Mouse (Mus musculus) right cerebral cortex, postnatal 25 days (tissue): ENCODE data around the gene Hoxd9.

Experiments
- DNase-seq: peaks from one replicate; pipeline ENCODE4 v3.0.0; 2022

Hoxd9 gene

DNA sequence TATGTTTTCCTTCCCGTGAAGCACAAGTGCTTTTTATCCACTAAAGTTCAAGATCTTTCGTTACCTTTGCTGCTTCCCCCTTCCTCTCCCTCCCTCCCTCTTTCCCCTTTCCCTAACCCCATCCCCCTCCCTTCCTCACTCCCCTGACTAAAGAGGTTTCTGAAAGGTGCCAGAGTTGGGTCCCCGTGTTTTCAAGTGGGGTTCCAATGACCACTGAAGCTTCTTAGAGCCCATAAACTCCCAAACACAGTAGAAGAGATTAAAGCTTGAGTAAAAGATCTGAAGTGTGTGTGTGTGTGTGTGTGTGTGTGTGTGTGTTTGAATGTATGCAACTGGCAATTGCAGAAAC, 28.3 kb upstream of the Hoxd9 start:
- DNase-seq: no peak

DNA sequence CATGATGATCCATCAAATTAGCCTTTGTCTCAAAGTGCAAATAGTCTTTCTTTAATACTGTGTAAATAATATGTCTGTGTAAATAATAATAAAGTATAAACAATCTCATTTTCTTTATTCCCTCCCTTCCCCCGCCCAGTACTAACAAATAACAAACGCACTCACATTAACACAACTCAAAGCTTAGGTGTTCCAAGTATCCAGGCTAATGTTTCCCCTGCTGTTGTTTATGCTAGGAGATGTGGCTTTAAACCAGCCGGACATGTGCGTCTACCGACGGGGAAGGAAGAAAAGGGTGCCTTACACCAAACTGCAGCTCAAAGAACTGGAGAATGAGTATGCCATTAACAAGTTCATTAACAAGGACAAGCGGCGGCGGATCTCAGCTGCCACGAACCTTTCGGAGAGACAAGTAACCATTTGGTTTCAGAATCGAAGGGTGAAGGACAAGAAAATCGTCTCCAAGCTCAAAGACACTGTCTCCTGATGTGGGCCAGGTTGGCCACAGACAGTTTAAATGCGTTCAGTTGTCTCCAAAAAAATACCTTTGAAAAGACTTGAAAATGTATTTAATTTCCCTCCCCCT, 27.8 kb upstream of the Hoxd9 start:
- DNase-seq: no peak

DNA sequence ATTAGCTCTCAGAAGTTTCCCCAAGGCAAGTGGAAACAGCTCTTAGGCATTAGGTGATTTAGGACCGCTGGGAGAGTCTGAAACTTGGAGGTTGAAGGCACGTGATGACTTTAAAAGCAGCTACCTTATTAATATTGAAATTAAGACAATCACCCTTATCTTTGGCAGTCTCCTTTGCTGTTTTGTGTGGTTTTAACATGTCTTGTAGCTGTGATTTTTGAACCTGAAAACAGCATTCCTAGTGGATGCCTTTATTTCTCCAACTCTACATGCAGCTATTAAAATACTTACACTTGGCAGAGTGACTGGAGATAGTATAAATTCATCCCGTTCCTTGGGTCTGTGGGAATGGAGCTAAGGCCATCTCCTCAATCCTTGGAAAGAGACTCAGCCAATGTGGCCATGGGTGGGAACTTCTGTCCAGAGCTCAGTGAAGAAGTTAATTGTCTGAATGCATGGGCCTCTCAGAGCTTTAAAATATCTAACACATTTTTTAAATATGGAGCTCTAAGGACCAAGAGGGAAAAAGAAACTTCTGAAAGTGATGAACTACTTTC, 26.8 kb upstream of the Hoxd9 start:
- no peak for DNase-seq

DNA sequence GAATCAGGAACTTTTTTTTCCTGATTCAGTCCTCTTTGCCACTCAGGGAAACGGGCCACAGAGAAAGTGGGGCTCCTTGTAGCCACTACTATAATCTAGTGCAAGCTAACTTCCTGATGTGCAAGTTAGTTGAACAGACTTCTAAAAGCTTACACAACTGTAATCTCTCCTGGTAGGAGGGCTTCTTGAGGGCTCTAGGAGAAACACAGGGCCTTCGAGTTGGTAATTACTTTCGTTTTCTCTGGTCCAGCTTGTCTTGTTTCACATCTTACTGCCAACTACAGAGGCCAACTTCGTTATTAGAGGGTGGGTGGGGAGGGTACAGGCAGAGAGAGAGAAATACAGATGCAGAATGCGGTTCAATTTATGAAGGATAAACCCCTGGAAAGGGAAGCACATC, 25.7 kb upstream of the Hoxd9 start:
- no peak for DNase-seq

DNA sequence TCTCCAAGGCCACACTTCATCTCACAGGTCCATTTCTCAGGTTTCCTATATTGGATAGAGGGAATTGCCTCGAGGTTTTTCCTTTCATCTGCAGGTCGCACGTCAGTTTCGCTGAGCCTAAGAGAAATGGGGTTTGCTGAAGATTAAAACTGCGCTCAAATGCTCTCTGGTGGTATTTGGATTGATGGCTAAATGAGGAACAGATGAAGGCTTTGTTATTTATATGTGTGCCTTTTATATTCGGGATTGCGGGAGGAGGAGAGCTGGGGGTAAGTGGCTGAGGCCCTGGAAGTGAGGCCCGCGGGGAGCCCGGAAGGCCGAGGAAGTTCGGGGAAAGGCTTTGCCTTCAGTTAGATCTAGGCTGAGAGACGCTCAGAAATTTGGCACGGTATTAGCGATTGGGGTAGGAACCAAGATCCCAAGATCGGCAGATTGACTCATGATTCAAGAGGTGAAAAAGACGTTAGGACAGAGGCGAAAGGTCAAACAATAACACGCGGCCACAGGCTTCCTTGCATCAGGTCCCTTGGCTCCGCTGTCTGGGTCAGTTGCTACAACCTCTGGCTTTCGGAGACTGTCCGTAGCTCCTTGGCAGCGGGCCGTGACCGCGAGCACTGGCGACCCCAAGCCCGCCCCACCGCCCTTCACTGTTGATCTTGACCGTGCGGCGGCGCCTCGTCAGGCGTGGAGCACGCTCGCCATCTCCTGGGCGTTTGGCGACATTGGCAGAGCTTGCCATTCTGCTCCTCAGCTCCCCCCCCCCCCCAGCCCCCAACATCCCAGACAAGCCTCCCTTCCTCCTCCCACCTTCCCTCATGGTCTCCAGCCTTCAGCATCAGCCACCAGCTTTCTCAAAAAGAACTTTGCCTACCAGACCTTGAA, 24.8 kb upstream of the Hoxd9 start:
- no peak for DNase-seq

DNA sequence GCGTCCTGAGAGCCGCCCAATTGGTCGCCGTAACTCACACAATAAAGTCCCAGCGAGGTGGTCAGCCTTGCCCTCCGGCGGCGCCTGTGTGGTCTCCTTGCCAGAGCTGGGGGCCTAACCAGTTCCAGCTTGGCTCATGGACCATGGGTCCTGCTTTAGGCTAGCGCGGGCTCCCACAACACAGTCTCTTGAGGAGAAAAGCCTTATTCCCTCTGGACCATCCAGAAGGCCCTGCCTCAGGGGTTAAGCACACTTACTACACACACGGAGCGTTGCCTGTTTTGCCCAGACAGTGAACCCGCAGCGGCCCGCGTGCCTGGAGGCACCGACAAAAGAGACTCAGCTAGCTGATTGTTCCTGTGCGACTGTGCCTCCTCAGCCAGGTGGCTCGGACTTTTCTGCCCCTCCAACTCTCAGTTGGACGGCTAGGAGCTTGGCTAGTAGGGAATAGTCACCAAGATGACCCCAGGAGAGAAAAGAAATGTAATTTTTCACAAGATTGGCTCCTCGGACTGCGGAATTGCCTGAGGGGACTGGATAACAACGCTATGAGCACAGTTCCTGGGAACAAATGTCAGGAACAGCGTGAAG, 23.6 kb upstream of the Hoxd9 start:
- DNase-seq: no peak

DNA sequence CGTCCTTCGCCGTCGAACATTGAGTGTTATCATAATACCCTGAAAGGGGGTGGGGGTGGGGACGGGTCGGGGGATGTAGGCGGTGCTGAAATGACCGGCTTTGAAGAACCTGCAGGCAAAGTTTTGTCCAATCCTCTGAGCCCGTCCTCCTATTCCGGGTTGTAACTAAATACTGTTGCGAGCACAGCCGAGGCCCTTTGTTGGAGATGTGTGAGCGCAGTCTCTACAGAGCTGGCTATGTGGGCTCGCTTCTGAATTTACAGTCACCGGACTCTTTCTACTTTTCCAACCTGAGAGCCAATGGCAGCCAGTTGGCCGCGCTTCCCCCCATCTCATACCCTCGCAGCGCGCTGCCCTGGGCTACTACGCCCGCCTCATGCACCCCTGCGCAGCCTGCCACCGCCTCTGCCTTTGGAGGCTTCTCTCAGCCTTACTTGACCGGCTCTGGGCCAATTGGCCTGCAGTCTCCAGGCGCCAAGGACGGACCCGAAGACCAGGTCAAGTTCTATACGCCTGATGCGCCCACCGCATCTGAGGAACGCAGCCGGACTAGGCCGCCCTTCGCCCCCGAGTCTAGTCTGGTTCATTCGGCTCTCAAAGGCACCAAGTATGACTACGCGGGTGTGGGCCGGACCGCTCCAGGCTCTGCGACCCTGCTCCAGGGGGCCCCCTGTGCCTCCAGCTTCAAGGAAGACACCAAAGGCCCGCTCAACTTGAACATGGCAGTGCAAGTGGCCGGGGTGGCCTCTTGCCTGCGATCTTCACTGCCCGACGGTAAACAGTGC, 22.5 kb upstream of the Hoxd9 start, which contains the start of gene Hoxd12:
Gene Hoxd12 (plus strand): TSS at position 133 of the 785 bp plus-strand sequence.
- no peak for DNase-seq

DNA sequence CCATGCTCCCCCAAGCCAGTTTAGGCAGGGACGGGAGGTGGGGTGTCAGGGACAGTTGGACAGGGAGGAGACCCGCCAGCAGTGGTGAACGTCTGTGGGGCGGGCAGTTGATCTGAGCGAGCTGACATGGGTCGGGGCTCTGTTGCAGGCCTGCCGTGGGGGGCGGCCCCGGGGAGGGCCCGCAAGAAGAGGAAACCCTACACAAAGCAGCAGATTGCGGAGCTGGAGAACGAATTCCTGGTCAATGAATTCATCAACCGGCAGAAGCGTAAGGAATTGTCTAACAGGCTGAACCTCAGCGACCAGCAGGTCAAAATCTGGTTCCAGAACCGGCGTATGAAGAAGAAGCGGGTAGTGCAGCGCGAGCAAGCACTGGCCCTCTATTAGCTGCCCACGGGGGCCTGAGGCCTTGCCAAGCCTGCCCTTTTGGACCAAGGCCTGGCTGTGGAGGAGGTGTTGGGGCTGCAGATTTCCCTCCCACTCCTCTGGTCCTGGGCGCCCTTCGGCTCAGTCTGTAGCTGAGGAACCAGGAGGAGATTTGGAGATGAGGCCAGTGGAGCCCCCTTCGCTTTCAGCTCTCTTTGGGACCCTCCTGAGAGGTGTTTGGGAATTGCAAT, 21.8 kb upstream of the Hoxd9 start:
- no peak for DNase-seq

DNA sequence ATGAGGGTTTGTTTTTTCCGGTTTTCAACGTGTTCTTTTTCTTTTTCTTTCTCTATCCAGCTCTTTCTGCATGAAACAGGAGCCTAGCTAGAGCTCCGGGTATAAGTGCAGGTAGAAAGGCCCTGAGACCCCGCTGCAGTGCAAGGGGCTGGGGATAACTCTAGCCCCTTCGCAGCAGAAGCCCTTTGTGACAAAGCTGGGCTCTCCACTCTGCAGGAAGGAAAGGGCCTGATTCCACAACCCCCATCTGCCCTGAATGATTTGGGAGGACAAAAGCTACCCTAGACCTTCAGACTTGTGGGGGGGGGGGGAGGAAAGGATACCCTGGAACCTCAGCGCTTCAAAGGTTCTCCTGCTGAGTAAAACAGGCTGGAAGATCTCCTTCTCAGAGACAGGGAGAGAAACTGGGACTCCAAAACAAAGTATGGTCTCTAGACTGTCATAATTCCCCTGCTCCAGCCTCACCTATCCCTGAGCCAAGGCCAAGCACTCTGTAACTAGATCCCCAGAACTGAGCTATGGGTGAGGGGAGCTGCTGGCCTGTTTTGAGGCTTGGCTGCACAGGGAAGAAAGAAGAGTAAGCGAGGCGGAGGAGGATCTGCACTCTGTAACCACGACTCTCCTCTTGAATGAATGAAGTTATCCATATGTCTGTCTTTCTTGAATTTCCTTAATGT, 21.0 kb upstream of the Hoxd9 start:
- no peak for DNase-seq

DNA sequence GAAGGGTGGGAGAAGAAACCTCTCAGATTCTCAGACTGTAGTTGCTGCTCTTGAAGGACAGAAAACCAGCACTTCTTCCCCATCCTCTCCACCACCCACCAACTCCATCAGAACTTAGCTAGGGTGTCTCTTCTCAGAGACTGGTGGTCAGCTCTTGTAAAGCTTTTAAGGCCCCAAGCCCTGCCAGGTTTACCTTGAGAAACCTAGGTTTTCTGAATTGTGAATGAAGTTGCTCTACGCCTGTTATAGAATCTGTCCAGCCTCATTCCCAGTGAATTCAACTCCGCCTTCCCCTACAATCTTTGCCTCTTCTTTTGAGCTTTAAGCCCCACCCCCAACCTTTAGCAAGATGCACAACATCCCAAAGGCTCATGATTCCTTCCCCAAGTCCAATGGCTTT, 20.4 kb upstream of the Hoxd9 start:
- no peak for DNase-seq

DNA sequence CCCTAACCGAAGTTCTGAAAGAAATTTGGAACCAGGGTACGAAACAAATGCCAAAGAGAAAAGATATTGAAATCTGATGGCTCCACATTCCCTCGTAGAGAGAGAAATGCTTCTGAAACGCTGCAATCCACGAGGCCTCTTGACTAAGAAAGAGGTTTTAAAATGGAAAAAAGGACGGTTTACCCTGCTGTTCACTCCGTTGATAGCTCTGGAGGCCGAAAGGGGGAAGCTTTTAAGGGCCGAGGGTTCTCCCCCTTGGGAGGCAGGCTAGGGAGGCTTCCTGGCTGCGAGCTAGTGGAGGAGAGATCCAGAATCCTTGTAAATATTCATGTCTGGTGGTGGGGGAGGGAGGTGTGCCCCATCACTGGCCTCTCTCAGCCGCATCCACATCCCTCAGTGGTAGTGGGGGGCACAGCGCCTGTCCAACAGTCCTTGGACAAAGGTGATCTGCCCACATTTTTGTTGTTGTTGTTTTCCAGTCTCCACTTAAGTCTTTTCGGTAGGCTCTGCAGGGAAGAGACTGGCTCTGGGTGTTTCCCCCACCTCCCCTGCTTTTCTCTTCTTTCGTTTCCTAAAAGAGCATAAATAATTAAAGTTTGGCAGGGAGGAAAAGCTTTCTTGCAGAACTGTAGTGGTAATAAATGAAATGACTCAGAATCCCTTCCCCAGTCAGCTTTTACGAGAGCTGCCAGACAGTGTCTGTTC, 18.5 kb upstream of the Hoxd9 start, which contains the start of gene Hoxd11:
Gene Hoxd11 (plus strand): TSS at position 667 of the 705 bp plus-strand sequence.
- DNase-seq: no peak

DNA sequence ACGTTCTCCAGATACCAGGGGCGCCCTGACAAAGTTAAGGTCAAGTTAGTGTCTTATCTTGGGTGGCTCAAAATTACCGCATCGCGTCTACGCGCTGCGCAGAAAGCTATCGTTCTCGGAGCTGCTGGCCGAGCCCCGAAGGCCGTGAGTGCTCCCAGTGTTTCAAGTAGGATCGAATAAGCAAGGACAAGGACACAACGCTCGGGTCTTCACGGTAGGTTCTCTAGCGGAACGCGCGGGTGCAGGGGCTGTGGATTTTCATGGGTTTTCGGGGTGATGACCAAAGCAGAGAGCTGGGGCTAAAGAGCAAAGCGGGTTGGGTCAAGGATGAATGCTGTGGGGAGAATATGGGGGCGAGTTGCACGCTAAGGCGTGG, 17.9 kb upstream of the Hoxd9 start:
- DNase-seq: no peak

DNA sequence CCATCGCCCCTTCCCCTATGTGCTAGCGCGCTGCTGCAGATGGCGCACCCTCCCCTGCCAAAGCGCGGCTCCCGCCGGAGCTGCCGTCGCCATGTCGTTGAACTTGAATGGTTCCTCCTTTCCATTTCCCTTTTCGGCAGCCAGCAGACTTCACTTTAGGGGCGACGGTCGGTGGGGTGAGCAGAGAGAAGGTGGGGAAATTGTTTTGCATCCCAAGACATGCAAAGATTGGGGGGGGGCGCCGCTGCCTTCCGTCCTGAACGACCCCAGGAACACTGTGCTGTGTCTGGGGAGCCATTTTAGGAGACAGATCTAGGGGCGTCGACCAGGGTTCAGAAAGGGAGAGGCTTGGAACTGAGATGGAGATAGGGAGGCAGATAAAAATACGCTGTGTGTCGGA, 17.5 kb upstream of the Hoxd9 start:
- DNase-seq: no peak

DNA sequence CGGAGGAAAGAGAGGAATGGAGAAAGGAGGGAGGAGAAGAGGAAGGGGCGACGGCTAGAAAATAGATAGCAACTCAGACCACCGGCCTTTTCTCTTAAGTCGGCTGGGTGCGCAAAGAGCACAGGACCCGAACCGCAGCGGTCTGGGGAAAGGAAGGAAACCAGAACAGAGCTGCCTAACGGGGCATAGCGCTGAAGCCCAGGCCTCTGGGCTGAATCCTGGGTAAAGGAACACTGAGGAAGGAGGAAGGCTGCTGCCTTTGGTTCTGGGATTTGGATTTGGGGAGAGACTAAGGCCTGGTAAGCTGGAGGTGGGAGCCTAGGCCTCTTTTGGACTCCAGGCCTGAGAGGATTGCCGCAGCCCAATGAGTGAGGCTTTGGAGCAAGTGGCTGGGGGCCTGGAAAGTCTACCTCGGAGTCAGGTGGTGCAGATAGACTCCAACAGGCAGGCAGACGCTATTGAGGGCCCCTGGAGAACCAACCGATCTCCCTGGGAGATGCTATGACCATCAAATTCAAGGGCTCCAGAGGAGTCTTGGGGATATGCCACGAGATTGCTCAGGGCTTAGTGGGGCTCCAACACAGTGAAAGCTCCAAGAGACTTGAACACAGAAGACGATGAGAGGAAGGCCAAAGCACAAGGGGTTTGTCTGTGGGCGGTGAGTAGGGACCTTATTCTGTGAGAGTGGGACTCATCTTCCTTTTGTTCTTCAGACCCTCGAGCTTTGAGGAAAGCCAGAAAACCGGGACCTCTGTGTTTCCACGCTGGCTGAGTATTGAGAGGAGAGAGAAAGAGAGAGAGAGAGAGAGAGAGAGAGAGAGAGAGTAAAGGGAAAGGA, 16.7 kb upstream of the Hoxd9 start:
- DNase-seq: no peak

DNA sequence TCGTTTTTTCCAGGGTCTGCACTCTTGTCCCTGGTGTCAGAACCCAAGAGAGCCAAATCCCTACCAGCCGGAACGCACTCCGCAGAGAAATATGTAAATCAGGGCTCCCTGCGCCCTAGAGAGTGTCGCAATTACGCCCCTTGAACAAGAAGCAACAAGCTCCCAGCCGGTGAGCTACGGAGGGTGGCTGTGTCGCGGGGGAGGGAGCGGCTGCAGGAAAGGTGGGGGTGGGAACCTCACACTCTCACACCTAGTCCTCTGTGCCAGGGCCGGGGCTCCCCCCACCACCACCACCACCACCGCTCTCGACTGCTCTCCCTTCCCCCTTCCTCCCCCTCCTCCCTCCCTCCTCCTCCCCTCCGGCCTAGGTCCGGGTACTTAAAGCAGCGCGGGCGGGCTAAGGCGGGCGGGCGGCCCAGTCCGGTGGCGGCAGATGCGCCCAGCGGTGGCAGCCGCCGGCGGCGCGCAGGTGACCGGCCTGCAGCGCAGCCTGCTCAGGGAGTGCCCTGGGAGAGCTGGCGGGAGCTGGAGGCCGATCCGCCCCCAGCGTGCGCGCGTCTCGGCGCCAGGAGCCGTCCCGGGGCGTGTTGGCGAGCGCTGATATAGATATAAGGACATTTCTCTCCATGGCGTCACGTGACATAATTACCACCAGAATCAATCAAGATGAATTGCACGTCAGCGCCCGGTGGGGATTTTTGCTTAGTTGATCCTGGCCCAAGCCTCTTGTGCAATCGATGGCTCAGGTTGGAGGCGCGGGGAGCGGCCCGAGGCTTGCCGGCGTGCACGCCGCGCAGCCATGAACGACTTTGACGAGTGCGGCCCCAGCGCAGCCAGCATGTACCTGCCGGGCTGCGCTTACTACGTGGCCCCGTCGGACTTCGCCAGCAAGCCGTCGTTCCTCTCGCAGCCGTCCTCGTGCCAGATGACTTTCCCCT, 15.7 kb upstream of the Hoxd9 start:
- no peak for DNase-seq

DNA sequence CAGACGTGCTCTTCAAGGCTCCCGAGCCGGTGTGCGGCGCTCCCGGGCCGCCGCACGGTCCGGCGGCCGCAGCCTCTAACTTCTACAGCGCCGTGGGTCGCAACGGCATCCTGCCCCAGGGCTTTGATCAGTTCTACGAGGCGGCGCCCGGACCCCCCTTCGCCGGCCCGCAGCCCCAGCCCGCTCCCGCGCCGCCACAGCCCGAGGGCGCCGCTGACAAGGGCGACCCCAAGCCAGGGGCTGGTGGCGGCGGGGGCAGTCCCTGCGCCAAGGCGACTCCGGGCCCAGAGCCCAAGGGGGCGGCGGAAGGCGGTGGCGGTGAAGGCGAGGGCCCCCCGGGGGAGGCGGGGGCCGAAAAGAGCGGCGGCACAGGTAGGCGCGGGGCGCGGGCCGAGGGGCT, 14.7 kb upstream of the Hoxd9 start:
- no peak for DNase-seq

DNA sequence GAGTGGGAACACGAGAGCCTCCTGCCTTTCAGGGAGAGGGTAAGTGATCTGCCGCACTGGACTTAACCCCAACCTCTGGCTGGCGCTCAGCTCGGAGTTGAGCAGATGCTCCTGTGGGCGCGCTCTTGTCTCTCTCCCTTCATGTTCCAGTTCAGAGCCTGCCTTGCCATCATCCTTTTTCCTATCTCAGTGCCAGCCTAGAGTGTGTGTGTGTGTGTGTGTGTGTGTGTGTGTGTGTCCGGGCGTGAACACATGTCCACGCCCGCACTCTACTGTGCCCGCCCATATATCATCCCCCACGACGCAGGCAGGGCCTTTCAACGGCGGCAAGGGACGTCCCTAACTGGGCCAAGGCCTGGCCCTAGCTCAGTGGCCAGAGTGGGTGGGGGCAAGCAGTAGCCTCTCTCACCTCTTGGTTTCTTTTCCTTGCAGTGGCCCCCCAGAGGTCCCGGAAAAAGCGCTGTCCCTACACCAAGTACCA, 14.0 kb upstream of the Hoxd9 start:
- no peak for DNase-seq

DNA sequence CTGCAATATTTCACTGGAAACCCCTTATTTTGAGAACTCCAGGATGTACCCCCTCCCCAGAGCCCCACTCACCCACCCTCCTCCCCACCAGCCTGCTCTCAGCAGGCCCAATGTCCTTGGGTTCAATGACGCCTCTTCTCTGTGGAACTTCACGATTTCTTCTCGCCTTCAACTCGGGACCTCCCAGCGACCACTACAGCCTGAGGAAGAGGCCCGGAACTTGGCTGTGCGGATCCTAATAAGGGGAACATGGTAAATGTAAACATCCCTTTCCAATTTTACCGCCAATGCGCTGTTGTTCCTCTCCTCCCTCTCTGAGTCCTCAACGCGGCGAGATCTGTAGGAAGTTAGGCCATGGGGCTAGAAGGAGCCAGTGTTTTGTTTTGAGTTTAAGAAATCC, 13.4 kb upstream of the Hoxd9 start:
- DNase-seq: no peak

DNA sequence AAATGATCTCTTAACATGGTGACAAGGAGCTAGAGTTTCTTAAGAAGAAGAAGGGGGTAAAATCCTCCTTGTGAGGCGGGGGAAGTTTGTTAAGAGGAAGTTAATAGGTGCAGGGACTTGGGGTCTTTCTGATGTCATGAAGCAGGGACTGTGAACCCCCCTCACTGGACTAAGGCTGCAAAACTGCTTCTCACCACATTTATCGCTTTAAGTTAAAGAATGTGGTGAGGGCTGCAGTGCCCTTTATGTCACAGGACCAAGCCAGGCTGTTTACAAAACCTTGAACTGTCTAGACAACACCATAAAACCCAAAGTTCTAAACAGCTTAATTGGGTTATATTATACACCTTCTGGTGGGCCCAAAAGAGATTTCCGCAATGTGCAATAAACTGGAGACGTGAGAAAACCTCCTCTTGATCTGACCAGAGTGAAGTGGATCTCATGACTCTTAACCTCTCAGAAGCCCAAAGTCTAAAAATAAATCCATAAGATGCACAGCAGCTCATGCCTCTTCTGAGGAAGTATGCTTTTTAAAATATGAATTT, 12.4 kb upstream of the Hoxd9 start:
- DNase-seq: no peak
